Mouse (Mus musculus) MEL (cell line): ENCODE data around the gene Scn2b. TPM values are rescaled to one million over a fixed set of nuclear protein-coding genes. Genes with fewer than 3 reads are reported as not detected.

Source experiments
- DNase-seq: peaks from one replicate; pipeline ENCODE4 v3.0.0; 2011; ENCODE audit warnings: low read depth, low spot score
- H3K27ac ChIP-seq: 2 replicates; pipeline ENCODE4 v1.5.1; 2012; ENCODE audit warnings: low read depth, mild to moderate bottlenecking, control low read depth, low read length, moderate library complexity; ENCODE audit not compliant: control insufficient read depth
- H3K27me3 ChIP-seq, 2 experiments: fragments of 150-350 bp in 1 of 2; sonication (generic) in 1 of 2; 2 replicates each; pipeline ENCODE4 v1.6.1; 2012; ENCODE audit warnings: low read length in 2 of 2, mild to moderate bottlenecking in 2 of 2, improper control_type of control experiment in 1 of 2, moderate library complexity in 1 of 2; ENCODE audit not compliant: insufficient read depth in 2 of 2, control insufficient read depth in 1 of 2
- H3K36me3 ChIP-seq, 2 experiments: 2 replicates each; pipeline ENCODE4 v1.6.1; 2012 to 2014; ENCODE audit warnings: low read length in 2 of 2, improper control_type of control experiment in 1 of 2, inconsistent platforms in 1 of 2, mild to moderate bottlenecking in 1 of 2; ENCODE audit not compliant: insufficient read depth in 2 of 2, control insufficient read depth in 1 of 2
- H3K4me1 ChIP-seq, 2 experiments: fragments of 150-350 bp in 1 of 2; sonication (generic) in 1 of 2; 2 replicates each; pipeline ENCODE4 v1.6.1; 2012; ENCODE audit warnings: low read length in 2 of 2, improper control_type of control experiment in 1 of 2, mild to moderate bottlenecking in 1 of 2; ENCODE audit not compliant: insufficient read depth in 2 of 2, control insufficient read depth in 1 of 2
- H3K4me3 ChIP-seq, 2 experiments: fragments of 150-350 bp in 1 of 2; sonication (generic) in 1 of 2; 2 replicates each; pipeline ENCODE4 v1.5.1; 2012; ENCODE audit warnings: low read depth in 2 of 2, low read length in 2 of 2, mild to moderate bottlenecking in 2 of 2, moderate library complexity in 2 of 2, control low read depth in 1 of 2, improper control_type of control experiment in 1 of 2; ENCODE audit not compliant: control insufficient read depth in 1 of 2, insufficient read depth in 1 of 2
- H3K79me2 ChIP-seq: 2 replicates; pipeline ENCODE4 v1.6.1; 2012; ENCODE audit warnings: mild to moderate bottlenecking, low read length, moderate library complexity; ENCODE audit not compliant: control insufficient read depth, poor library complexity, insufficient read depth
- H3K9ac ChIP-seq: 2 replicates; pipeline ENCODE4 v1.6.1; 2012; ENCODE audit warnings: low read depth, mild to moderate bottlenecking, control low read depth, low read length, moderate library complexity; ENCODE audit not compliant: control insufficient read depth, poor library complexity, severe bottlenecking
- H3K9me3 ChIP-seq: fragments of 150-350 bp; sonication (generic); replicated peaks from 2 replicates; pipeline ENCODE4 v1.6.1; 2012; ENCODE audit warnings: mild to moderate bottlenecking, low read length, improper control_type of control experiment, moderate library complexity; ENCODE audit not compliant: insufficient read depth
- BHLHE40 ChIP-seq: IDR thresholded peaks from 2 replicates; pipeline ENCODE4 v1.6.1; 2012; ENCODE audit warnings: low read depth, mild to moderate bottlenecking, inconsistent platforms, low read length, improper control_type of control experiment, borderline replicate concordance
- CHD2 ChIP-seq: IDR thresholded peaks from 2 replicates; pipeline ENCODE4 v1.6.1; 2011; ENCODE audit warnings: low read length, improper control_type of control experiment
- CTCF ChIP-seq, 3 experiments: IDR thresholded peaks in 2 of 3; conservative IDR thresholded peaks in 1 of 3; 2 replicates each; pipeline ENCODE4 v1.5.1; 2011 to 2012; ENCODE audit warnings: low read length in 3 of 3, low read depth in 2 of 3, mild to moderate bottlenecking in 2 of 3, improper control_type of control experiment in 1 of 3, inconsistent platforms in 1 of 3, mixed read lengths in 1 of 3, moderate library complexity in 1 of 3; ENCODE audit not compliant: control insufficient read depth in 1 of 3, insufficient read depth in 1 of 3, poor library complexity in 1 of 3, severe bottlenecking in 1 of 3
- E2F4 ChIP-seq: IDR thresholded peaks from 2 replicates; pipeline ENCODE4 v1.6.1; 2011; ENCODE audit warnings: low read depth, low read length, improper control_type of control experiment, borderline replicate concordance
- ELF1 ChIP-seq: IDR thresholded peaks from 2 replicates; pipeline ENCODE4 v1.6.1; 2014; ENCODE audit warnings: low read depth, mild to moderate bottlenecking, inconsistent platforms, low read length, improper control_type of control experiment, moderate library complexity
- GATA1 ChIP-seq: IDR thresholded peaks from 2 replicates; pipeline ENCODE4 v1.6.1; 2011; ENCODE audit warnings: low read depth, low read length, improper control_type of control experiment
- JUND ChIP-seq: IDR thresholded peaks from 2 replicates; pipeline ENCODE4 v1.6.1; 2011; ENCODE audit warnings: low read depth, mild to moderate bottlenecking, improper control_type of control experiment, low read length
- KAT2A ChIP-seq: conservative IDR thresholded peaks from 2 replicates; pipeline ENCODE4 v1.6.1; 2012; ENCODE audit warnings: low read depth, low read length, improper control_type of control experiment, inconsistent platforms
- MAZ ChIP-seq: IDR thresholded peaks from 2 replicates; pipeline ENCODE4 v1.6.1; 2012; ENCODE audit warnings: low read depth, mild to moderate bottlenecking, inconsistent platforms, low read length, improper control_type of control experiment
- MXI1 ChIP-seq: IDR thresholded peaks from 2 replicates; pipeline ENCODE4 v1.6.1; 2011; ENCODE audit warnings: mild to moderate bottlenecking, low read depth, low read length, improper control_type of control experiment
- MYC ChIP-seq: IDR thresholded peaks from 2 replicates; pipeline ENCODE4 v1.6.1; 2011; ENCODE audit warnings: low read depth, mild to moderate bottlenecking, low read length, improper control_type of control experiment, moderate library complexity
- NELFE ChIP-seq: IDR thresholded peaks from 2 replicates; pipeline ENCODE4 v1.6.1; 2011; ENCODE audit warnings: low read depth, low read length, improper control_type of control experiment
- SIN3A ChIP-seq: IDR thresholded peaks from 2 replicates; pipeline ENCODE4 v1.6.1; 2012; ENCODE audit warnings: low read length, improper control_type of control experiment, inconsistent platforms
- TBP ChIP-seq: IDR thresholded peaks from 2 replicates; pipeline ENCODE4 v1.8.0; 2011; ENCODE audit warnings: low read depth, low read length, improper control_type of control experiment
- USF1 ChIP-seq: IDR thresholded peaks from 2 replicates; pipeline ENCODE4 v1.6.1; 2014; ENCODE audit warnings: low read depth, mild to moderate bottlenecking, inconsistent platforms, low read length, improper control_type of control experiment, moderate library complexity
- USF2 ChIP-seq, 2 experiments: IDR thresholded peaks; 2 replicates each; pipeline ENCODE4 v1.6.1; 2011 to 2012; ENCODE audit warnings: improper control_type of control experiment in 2 of 2, low read length in 2 of 2, borderline replicate concordance in 1 of 2, inconsistent platforms in 1 of 2, low read depth in 1 of 2, mild to moderate bottlenecking in 1 of 2; ENCODE audit not compliant: insufficient read depth in 1 of 2
- ZC3H11A ChIP-seq: IDR thresholded peaks from 2 replicates; pipeline ENCODE4 v1.6.1; 2012; ENCODE audit warnings: low read depth, mild to moderate bottlenecking, inconsistent platforms, low read length, improper control_type of control experiment
- ZNF384 ChIP-seq: IDR thresholded peaks from 2 replicates; pipeline ENCODE4 v1.6.1; 2012; ENCODE audit warnings: low read depth, mild to moderate bottlenecking, inconsistent platforms, low read length, improper control_type of control experiment
- polyA plus RNA-seq, 2 experiments: library from polyadenylated mRNA; stranded (reverse) in 1 of 2; unstranded in 1 of 2; fragments of >175 nt in 1 of 2; fragments of >200 nt in 1 of 2; gene quantifications; 2 replicates each; pipeline versions ENCODE4 v1.2.1 to v1.2.4; 2012; ENCODE audit warnings: low replicate concordance in 2 of 2, low read depth in 1 of 2; ENCODE audit not compliant: insufficient read length in 2 of 2, insufficient read depth in 1 of 2, missing spikeins in 1 of 2
- total RNA-seq: library from RNA; depleted of rRNA; stranded (reverse); fragments of 300-350 nt; gene quantifications from 2 replicates; pipeline ENCODE4 v1.2.3, GENCODE M21; 2012

The Scn2b gene
- total and polyA plus RNA-seq, 3 experiments, result not detected

DNA sequence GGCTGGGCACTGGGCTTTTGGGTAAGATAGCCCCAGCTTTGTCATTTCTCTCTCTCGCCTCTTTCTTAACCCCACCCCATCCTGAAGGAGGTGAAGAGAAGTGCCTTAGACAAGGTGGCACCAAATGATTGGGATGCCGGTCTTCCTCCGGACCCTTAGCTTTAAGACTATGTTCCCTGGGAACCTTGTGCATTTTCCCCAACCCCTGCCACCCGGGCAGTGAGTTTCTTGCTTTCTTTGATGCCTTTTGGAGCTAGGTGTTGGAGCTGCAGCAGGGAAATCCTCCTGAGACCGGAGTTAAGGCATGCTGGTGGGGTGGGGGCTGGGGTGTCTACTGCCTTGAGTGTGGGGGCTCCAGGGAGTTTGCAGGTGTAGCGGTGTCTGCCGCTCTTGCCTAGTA lies 21.5 kb downstream of the Scn2b start:
- no peak overlapping the region for H3K4me3 ChIP-seq
- H3K27ac ChIP-seq, result no peak overlapping the region
- peaks cover 0 to 2% of the 10 kb centered on the region in 2 experiments; a peak in 2 of 4 replicates for H3K27me3 ChIP-seq
- H3K36me3 ChIP-seq, result no peaks in the 10 kb centered on the region
- no peak for DNase-seq
- no peaks in the 10 kb centered on the region for H3K79me2 ChIP-seq
- TF ChIP-seq ELF1 (no peak), ZNF384 (no peak), USF2 (IDR thresholded peaks at IDR 0.05; ENCODE audit: borderline replicate concordance in 1 of 2, insufficient read depth in 1 of 2, low read depth in 1 of 2, low read length in 2 of 2) (no peak), USF1 (no peak), ZC3H11A (no peak), CHD2 (no peak), KAT2A (no peak), MYC (no peak), JUND (no peak), CTCF (IDR thresholded peaks at IDR 0.05 in 2 of 3, conservative IDR thresholded peaks at IDR 0.05 in 1 of 3; ENCODE audit: control insufficient read depth in 1 of 3, insufficient read depth in 1 of 3, low read depth in 2 of 3, low read length in 3 of 3, poor library complexity in 1 of 3, severe bottlenecking in 1 of 3) (no peak), TBP (no peak), SIN3A (no peak), BHLHE40 (no peak), MXI1 (no peak), NELFE (no peak)
- TF ChIP-seq, all 39 proteins: peak for 0
- Histone ChIP-seq H3K9ac (no peak overlapping the region), H3K9me3 (no peaks in the 10 kb centered on the region), H3K4me1 (no peaks in the 10 kb centered on the region)

DNA sequence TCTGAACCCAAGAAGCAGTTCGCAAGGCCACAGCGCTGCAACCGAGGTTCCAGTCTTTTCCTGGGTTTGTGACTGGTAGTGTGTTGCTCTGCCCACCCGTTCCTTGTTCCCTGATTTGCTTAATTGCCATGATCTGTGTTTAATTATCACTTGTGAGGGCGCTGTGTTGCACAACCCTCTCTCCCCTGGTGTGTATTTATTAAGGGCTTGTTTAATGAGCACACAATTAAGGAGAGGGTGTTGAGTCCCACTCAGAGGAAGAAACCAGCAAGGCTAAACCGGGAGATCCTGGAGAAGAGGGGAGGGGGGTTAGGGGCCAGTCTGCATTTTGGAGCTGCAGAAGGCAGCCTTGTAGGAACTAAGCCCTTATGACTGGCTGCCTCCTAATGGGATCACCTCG lies 23.4 kb downstream of the Scn2b start:
- DNase-seq, result no peak
- Histone ChIP-seq H3K27me3 (peaks cover 0 to 2% of the 10 kb centered on the region in 2 experiments; a peak in 2 of 4 replicates), H3K27ac (no peak overlapping the region), H3K79me2 (no peaks in the 10 kb centered on the region), H3K4me1 (no peaks in the 10 kb centered on the region), H3K4me3 (no peak overlapping the region), H3K36me3 (no peaks in the 10 kb centered on the region), H3K9ac (no peak overlapping the region), H3K9me3 (no peaks in the 10 kb centered on the region)
- no peak for TF ChIP-seq GATA1
- TF ChIP-seq USF2 (IDR thresholded peaks at IDR 0.05; ENCODE audit: borderline replicate concordance in 1 of 2, insufficient read depth in 1 of 2, low read depth in 1 of 2, low read length in 2 of 2), result no peak
- no peak for TF ChIP-seq MAZ
- TF ChIP-seq E2F4, result no peak
- TF ChIP-seq ZC3H11A, result no peak
